Mouse (Mus musculus) left cerebral cortex, postnatal 25 days (tissue): ENCODE measurements around the gene Smarcb1. TPM values are rescaled to one million over a fixed set of nuclear protein-coding genes. Genes with fewer than 3 reads are reported as not detected.

Experiments
- DNase-seq, 2 experiments: peaks; one replicate each; pipeline ENCODE4 v3.0.0; 2022; ENCODE audit warnings: low spot score in 2 of 2, mixed read lengths in 1 of 2
- intact Hi-C: fragments of 180-260 bp; cut with DNase I; formaldehyde crosslinking; loops from one replicate; pipeline ENCODE4 v1.15.1; 2025
- total RNA-seq, 2 experiments: library from RNA; stranded (reverse); gene quantifications; 2 replicates each; pipeline ENCODE4 v1.2.3; 2021

Gene Smarcb1
- total RNA-seq, 2 experiments from 2014 or later: 75.2 to 81.8 TPM

GRCm38 (mm10) chr10:75860746-75861145 is 60.7 kb downstream of the Smarcb1 start:
- intact Hi-C loops: no loop called here
- DNase-seq: no peak

DNA sequence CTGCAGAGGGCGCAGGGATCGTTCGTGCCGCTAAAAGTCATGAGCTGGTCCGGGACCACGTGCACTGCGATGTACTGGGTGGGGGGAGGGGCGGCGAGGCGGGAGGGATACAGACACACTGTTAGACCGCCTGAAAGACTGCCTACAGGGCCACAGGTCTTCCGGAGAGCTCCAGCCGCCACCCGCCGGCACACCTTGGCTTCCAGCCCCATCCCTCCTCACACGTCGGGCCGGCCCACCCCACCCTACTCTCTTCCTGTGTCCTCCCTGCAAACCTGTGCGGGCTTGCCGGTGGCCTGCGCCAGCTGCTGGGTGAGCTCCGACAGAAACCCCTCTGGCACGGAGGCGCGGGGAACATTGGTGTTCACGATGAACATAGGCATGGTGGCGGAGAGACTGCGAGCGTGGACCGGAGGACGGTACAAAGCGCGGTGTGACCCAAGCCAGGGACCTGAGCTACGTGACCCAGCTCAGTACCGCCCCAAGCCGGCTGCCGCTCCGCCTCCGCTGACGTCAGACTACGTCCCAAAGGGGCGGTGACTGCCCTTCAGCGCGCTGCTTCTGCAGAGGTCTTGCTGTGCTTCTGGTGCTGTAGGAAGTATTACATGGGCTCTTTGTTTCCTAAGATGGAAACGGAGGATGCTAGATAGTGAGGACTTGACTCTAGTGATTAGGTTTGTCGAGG is 61.5 kb downstream of the Smarcb1 start, which contains the start of gene Mif:
TSS of gene Mif (minus strand) at position 455 of the 685 bp plus-strand sequence.
- peak; percentile 86 to 89 for DNase-seq
- intact Hi-C loops: loop anchor here (2.0 kb wide), 1 partner anchor 341 kb away; no protein-coding TSS in a partner anchor

- DNase-seq: peak in 1 of 2 experiments; percentile 49
- intact Hi-C loops: loop anchor here (2.0 kb wide), 1 partner anchor 340 kb away; no protein-coding TSS in a partner anchor
Measured at GRCm38 (mm10) chr10:75859107-75859746, 62.2 kb downstream of the Smarcb1 start.

GRCm38 (mm10) chr10:75857598-75857997 is 63.8 kb downstream of the Smarcb1 start:
- intact Hi-C loops: no loop called here
- DNase-seq: no peak

GRCm38 (mm10) chr10:75856976-75857375 is 64.4 kb downstream of the Smarcb1 start:
- intact Hi-C loops: no loop called here
- DNase-seq: no peak

DNA sequence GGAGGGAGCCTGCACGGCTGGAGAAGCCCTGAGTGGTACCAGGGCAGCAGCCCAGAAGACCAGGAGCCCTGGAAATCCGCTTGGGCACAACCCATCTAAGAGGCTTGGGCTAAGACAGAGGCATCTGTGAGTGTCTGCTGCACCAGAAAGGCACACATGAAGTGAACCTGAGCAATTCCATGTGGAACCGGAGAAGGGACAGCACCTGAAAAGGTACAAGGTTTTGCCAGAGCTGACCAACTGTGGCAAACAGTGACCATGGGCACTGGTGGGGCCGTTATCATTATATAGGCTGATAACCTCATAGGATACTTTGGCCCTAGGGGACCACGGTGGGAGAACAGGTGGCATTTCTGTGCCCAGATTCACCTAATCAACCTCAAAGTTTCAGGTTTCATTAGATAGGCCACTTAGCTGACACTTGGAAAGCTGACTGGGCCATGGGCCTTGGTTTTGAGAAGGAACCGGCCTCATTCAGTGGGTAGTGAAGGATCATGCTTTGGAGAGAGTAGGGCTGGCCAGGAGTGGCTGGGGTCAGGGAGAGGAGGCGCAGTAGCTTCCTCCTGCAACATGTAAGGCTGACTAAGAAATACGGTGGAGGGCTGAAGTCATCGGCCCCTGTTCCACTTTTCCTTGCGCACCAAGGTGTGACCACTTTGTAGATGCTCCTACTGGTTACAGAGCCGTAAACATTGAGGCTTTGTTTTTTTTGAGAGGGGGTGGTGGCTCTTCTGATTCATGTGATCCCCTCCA is 65.1 kb downstream of the Smarcb1 start:
- intact Hi-C loops: no loop called here
- no peak for DNase-seq

GRCm38 (mm10) chr10:75855416-75855981 is 65.9 kb downstream of the Smarcb1 start:
- intact Hi-C loops: no loop called here
- DNase-seq: peak in 1 of 2 experiments; percentile 51

GRCm38 (mm10) chr10:75854791-75855190 is 66.6 kb downstream of the Smarcb1 start:
- DNase-seq: no peak
- intact Hi-C loops: loop anchor here (5.0 kb wide), 3 partner anchors 92 to 267 kb away; partner anchors contain the start of genes Cabin1 and Ggt5

DNA sequence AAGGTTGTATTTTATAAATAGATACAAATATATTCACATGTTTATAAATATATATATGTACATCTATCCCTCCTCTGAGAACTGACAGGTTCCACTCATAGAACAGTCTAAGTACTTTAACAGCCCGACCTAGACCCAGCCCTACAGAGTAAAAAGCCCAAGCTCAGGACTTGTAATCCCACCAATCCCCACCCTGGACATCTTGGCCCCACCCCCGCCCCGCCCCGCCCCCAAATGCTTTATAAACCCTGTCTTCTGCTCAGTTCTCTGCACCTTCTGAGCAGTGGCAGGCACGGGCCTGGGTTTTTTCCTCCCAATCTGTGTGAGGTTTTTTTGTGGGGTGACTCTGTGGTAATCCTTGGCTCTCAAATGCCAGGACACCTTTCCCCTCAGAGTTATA is 67.3 kb downstream of the Smarcb1 start:
- DNase-seq: no peak
- intact Hi-C loops: loop anchor here (5.0 kb wide), 3 partner anchors 92 to 267 kb away; partner anchors contain the start of genes Cabin1 and Ggt5

DNA sequence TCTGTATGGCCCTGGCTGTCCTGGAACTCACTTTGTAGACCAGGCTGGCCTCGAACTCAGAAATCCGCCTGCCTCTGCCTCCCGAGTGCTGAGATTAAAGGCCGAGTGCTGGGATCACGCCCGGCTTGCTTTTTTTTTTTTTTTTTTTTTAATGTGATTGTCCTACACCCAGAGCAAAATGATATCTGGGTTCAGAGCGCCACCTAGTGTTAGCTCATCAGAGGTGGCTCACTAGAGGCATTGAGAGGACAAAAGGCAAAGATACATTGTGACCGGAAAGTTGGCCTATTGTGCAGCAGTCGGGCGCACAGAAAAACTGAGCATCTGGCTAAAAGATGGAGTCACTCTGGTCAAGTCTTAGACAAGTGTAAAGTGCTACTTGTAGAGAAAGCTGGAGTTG is 68.0 kb downstream of the Smarcb1 start:
- intact Hi-C loops: loop anchor here (1.0 to 5.0 kb wide), 4 partner anchors 91 to 266 kb away; partner anchors contain the start of genes Cabin1 and Ggt5

GRCm38 (mm10) chr10:75852539-75853125 is 68.8 kb downstream of the Smarcb1 start:
- no peak for DNase-seq
- intact Hi-C loops: loop anchor here (1.0 to 5.0 kb wide), 4 partner anchors 90 to 265 kb away; partner anchors contain the start of genes Cabin1 and Ggt5

More for the DNA sequence above, 68.0 kb downstream of the Smarcb1 start:
- DNase-seq: peak; percentile 82 to 89

GRCm38 (mm10) chr10:75851681-75852080 is 69.7 kb downstream of the Smarcb1 start:
- no peak for DNase-seq
- intact Hi-C loops: loop anchor here (5.0 kb wide), 3 partner anchors 89 to 264 kb away; partner anchors contain the start of genes Cabin1 and Ggt5

- DNase-seq: no peak
- intact Hi-C loops: loop anchor here (5.0 kb wide), 3 partner anchors 89 to 264 kb away; partner anchors contain the start of genes Cabin1 and Ggt5
Measured at GRCm38 (mm10) chr10:75851076-75851475, 70.3 kb downstream of the Smarcb1 start.

GRCm38 (mm10) chr10:75848382-75848781 is 73.0 kb downstream of the Smarcb1 start:
- intact Hi-C loops: no loop called here

More at GRCm38 (mm10) chr10:75848382-75848781, 73.0 kb downstream of the Smarcb1 start:
- DNase-seq: no peak

Other genes starting within 250 kb of the Smarcb1 start
- 10 to 100 TPM; 69.4 to 69.7 TPM for gene Cabin1, start 157.3 kb downstream of the Smarcb1 start, total RNA-seq
- 10 to 100 TPM; 36.1 to 43.6 TPM for gene Ddt, start 148.2 kb downstream of the Smarcb1 start, total RNA-seq
- gene Gm20441, start 140.7 kb downstream of the Smarcb1 start, total RNA-seq: not detected
- 1 to 10 TPM; 1.1 to 1.4 TPM for gene Gstt3, start 140.2 kb downstream of the Smarcb1 start, total RNA-seq
- gene Gstt1, start 123.0 kb downstream of the Smarcb1 start, total RNA-seq: 1 to 10 TPM; 6.2 to 7.0 TPM
- not detected for gene Gstt4, start 99.1 kb downstream of the Smarcb1 start, total RNA-seq
- gene Gstt2, start 84.2 kb downstream of the Smarcb1 start, total RNA-seq: 1 to 10 TPM; 4.0 to 5.5 TPM
- 100 to 1,000 TPM; 522 to 530 TPM for gene Mif, start 61.4 kb downstream of the Smarcb1 start, total RNA-seq
- gene Derl3, start 28.2 kb downstream of the Smarcb1 start, total RNA-seq: 1 to 10 TPM; 2.8 to 3.4 TPM
- gene Chchd10, start 11.5 kb upstream of the Smarcb1 start, total RNA-seq: 100 to 1,000 TPM; 372 to 390 TPM
- 1 to 10 TPM; 1.1 to 1.7 TPM for gene Mmp11, start 14.9 kb upstream of the Smarcb1 start, total RNA-seq
- gene Gm867, start 19.1 kb upstream of the Smarcb1 start, total RNA-seq: not detected
- not detected for gene Vpreb3, start 21.4 kb upstream of the Smarcb1 start, total RNA-seq
- not detected for gene Gm5134, start 32.9 kb upstream of the Smarcb1 start, total RNA-seq
- 10 to 100 TPM; 13.3 to 16.9 TPM for gene Zfp280b, start 111.0 kb upstream of the Smarcb1 start, total RNA-seq
- gene Slc5a4b, start 189.3 kb upstream of the Smarcb1 start, total RNA-seq: not detected
- gene Slc5a4a, start 225.8 kb upstream of the Smarcb1 start, total RNA-seq: not detected